Comparison of ENCODE assay signal across 15 mouse cellular contexts in genomic region chr6:114838872-114839271, GRCm38 (mm10).
DNase-seq lines count a peak whose midpoint lies in the region; ATAC-seq and TF ChIP-seq lines count a peak whose summit lies in the region.
"Had no signal": no experiment of that assay in that cellular context is flagged by ENCODE, and none has a peak within 500 bp of the region (broad histone marks: within the 10 kb centered on the region; RNA-seq: fewer than 3 reads in every experiment).

No protein-coding gene starts in this region.

- peaks cover 73% of the 10 kb centered on the region for H3K4me1 ChIP-seq in kidney, embryonic 15.5 days
- H3K4me1 ChIP-seq in heart, embryonic 13.5 days: peaks cover 62% of the 10 kb centered on the region
- H3K4me1 ChIP-seq in forebrain, postnatal 0 days (ENCODE audit: insufficient read depth): no peaks in the 10 kb centered on the region

- H3K4me2 ChIP-seq in kidney, embryonic 15.5 days: no peak overlapping the region
- H3K4me2 ChIP-seq in heart, embryonic 13.5 days: no peak overlapping the region
- no peak overlapping the region for H3K4me2 ChIP-seq in forebrain, postnatal 0 days (ENCODE audit: low read depth)
- H3K4me2 ChIP-seq: embryonic facial prominence, embryonic 12.5 days; midbrain, embryonic 15.5 days had no signal

- peak; percentile 79 for DNase-seq in gastrocnemius, adult 2 months
- DNase-seq in gastrocnemius, postnatal 4 days (ENCODE audit: low spot score in 2 of 2): no peak
- no peak for DNase-seq in kidney, postnatal 10 days
- DNase-seq in adrenal gland, postnatal 36 days: peak; percentile 46 to 69
- DNase-seq in forebrain, postnatal 0 days: no peak
- DNase-seq: cerebellum, adult 18-20 months; kidney, postnatal 36 days; thymus, postnatal 25 days had no signal

- H3K27ac ChIP-seq in gastrocnemius, adult 2 months: peak overlapping the region; percentile 74
- peak overlapping the region; percentile 70 for H3K27ac ChIP-seq in kidney, embryonic 15.5 days
- peak overlapping the region; percentile 25; the same call in 1 of the 2 replicates for H3K27ac ChIP-seq in heart, embryonic 13.5 days (replicated peaks)
- no peak overlapping the region for H3K27ac ChIP-seq in forebrain, postnatal 0 days (ENCODE audit: low read depth, low read length)
- H3K27ac ChIP-seq: embryonic facial prominence, embryonic 12.5 days; macrophage; midbrain, embryonic 15.5 days; stomach, postnatal 0 days had no signal

- H3K36me3 ChIP-seq in kidney, embryonic 15.5 days: no peaks in the 10 kb centered on the region
- H3K36me3 ChIP-seq in heart, embryonic 13.5 days: no peaks in the 10 kb centered on the region
- H3K36me3 ChIP-seq in forebrain, postnatal 0 days (ENCODE audit: insufficient read depth): no peaks in the 10 kb centered on the region
- H3K36me3 ChIP-seq: embryonic facial prominence, embryonic 12.5 days; hindbrain, embryonic 10.5 days; midbrain, embryonic 15.5 days had no signal

- no peak for ATAC-seq in kidney, embryonic 15.5 days (replicated peaks; ENCODE audit: low FRiP score)
- ATAC-seq in heart, embryonic 13.5 days (ENCODE audit: extremely low read depth, insufficient number of reproducible peaks, low FRiP score, low TSS enrichment): no peak
- ATAC-seq in forebrain, postnatal 0 days: no peak
- ATAC-seq: midbrain, embryonic 15.5 days had no signal

- 0 out of 2 replicates have a peak, but pooled peaks cover 3% of the 10 kb centered on the region for H3K9me3 ChIP-seq in kidney, embryonic 15.5 days (replicated peaks)
- no peaks in the 10 kb centered on the region for H3K9me3 ChIP-seq in heart, embryonic 13.5 days
- no peaks in the 10 kb centered on the region for H3K9me3 ChIP-seq in forebrain, postnatal 0 days (ENCODE audit: low read length)
- H3K9me3 ChIP-seq: midbrain, embryonic 15.5 days had no signal

- H3K9ac ChIP-seq in kidney, embryonic 15.5 days: no peak overlapping the region
- H3K9ac ChIP-seq in heart, embryonic 13.5 days: 0 out of 2 replicates have a peak overlapping the region, but pooled peaks have one; percentile 5
- no peak overlapping the region for H3K9ac ChIP-seq in forebrain, postnatal 0 days
- H3K9ac ChIP-seq: embryonic facial prominence, embryonic 12.5 days; midbrain, embryonic 15.5 days had no signal

- 57% methylated on average over 4 of the region's 4 CpGs for WGBS in kidney, embryonic 15.5 days
- 37% methylated on average over 4 of the region's 4 CpGs for WGBS in heart, embryonic 13.5 days
- WGBS in forebrain, postnatal 0 days: 90% methylated on average over 4 of the region's 4 CpGs

- H3K27me3 ChIP-seq in kidney, embryonic 15.5 days: no peaks in the 10 kb centered on the region
- H3K27me3 ChIP-seq in heart, embryonic 13.5 days (replicated peaks): no peaks in the 10 kb centered on the region
- H3K27me3 ChIP-seq in forebrain, postnatal 0 days (ENCODE audit: insufficient read depth, low read length): no peaks in the 10 kb centered on the region
- H3K27me3 ChIP-seq: embryonic facial prominence, embryonic 12.5 days; midbrain, embryonic 15.5 days had no signal

- intact Hi-C loops in gastrocnemius, adult 2 months (cut with DNase I): no loop called here

- H3K4me3 ChIP-seq in gastrocnemius, adult 2 months: no peak overlapping the region
- no peak overlapping the region for H3K4me3 ChIP-seq in kidney, embryonic 15.5 days (replicated peaks)
- H3K4me3 ChIP-seq in heart, embryonic 13.5 days: no peak overlapping the region
- no peak overlapping the region for H3K4me3 ChIP-seq in forebrain, postnatal 0 days (ENCODE audit: low read depth, low read length)
- H3K4me3 ChIP-seq: embryonic facial prominence, embryonic 12.5 days; hindbrain, embryonic 10.5 days; midbrain, embryonic 15.5 days had no signal

- no peak for TF ChIP-seq CTCF in gastrocnemius, adult 2 months (IDR thresholded peaks at IDR 0.05)
- TF ChIP-seq CTCF in forebrain, postnatal 0 days (IDR thresholded peaks at IDR 0.05; ENCODE audit: low read depth): no peak

Comparison
In these comparisons a context has a peak if more than half of its experiments do, and no peak if none do; other contexts are left out.
1. DNase-seq: peak in gastrocnemius, adult 2 months (single experiment) and adrenal gland, postnatal 36 days (2 of 2); none in gastrocnemius, postnatal 4 days (0 of 2), kidney, postnatal 10 days (single experiment) and forebrain, postnatal 0 days (single experiment).